Mouse (Mus musculus): ENCODE data around the gene Chic2. TPM values are rescaled to one million over a fixed set of nuclear protein-coding genes. Genes with fewer than 3 reads are reported as not detected.

Gene Chic2
- 24.5 and 37.8 TPM in 2 replicates for polyA plus RNA-seq (2016; fragmentation: Nextera tagmentation; extraction: Ambion mirVana)

DNA sequence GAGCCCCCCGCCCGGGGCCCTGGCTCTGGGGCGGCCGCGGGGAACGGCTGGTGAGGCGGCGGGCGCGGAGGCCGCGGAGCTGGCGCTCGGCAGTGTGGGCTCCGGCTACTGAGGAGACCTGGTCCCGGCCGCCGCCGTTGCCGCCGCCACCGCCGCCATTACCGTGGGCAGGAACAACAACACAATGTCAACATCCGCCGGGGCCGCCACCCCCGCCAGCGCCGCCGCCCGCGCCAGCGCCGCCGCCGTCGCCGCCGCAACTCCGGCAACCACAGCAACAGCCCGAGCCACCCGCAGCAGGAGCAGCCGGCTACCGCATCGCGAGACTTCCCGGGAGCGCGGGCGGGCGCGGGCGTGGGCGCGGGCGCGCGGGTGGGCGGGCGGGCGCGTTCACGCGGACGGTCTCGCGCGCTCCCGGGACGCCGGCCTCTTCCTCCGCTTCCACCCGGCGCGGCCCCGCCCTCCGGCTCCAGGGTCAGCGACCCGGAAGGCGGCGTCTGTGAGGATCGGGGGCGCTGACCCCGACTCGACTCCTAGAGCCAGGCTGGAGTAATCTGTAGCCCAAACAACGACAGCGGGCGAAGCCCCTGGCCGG, at the start of gene Chic2:
TSS of gene Chic2 (minus strand) at position 465 of the 595 bp plus-strand sequence.
- no peaks in the 10 kb centered on the region for H3K9me3 ChIP-seq
- H3K4me1 ChIP-seq = peaks cover 17% of the 10 kb centered on the region
- H3K4me3 ChIP-seq = peak within 1 kb of the TSS; percentile 99
- WGBS = 3% methylated on average over 75 of the region's 90 CpGs
- H3K36me3 ChIP-seq = peaks cover 8% of the 10 kb centered on the region; the same call in 1 of the 2 replicates
- peak; percentile 93 for DNase-seq (ENCODE audit: low spot score)
- no peaks in the 10 kb centered on the region for H3K27me3 ChIP-seq (ENCODE audit: insufficient read depth, poor library complexity, severe bottlenecking)
- peak within 1 kb of the TSS; percentile 98 for H3K27ac ChIP-seq

DNA sequence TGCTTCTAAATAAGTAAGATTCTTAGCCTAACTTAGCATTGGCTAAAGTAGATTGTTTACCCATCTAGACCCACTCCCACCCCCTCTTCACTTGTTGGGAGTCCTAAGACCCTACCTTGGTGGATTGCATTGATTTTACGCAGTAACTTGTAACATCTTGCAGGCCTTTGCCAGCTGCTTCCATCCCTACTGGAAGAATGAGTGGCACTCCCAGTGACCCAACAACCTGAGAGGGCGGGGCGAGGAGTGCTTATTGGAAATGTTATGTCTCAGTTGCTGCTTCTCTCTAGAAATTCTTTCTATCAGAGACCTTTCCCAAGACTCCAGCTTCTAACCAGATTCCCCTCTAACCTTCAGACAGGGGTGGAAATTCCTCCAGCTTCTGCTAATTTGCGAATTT, 41.3 kb upstream of the Chic2 start:
- H3K9me3 ChIP-seq = no peaks in the 10 kb centered on the region
- DNase-seq (ENCODE audit: low spot score) = no peak
- WGBS = 16% methylated on average over 4 of the region's 4 CpGs
- H3K36me3 ChIP-seq = no peaks in the 10 kb centered on the region
- peaks cover 83% of the 10 kb centered on the region for H3K27me3 ChIP-seq (ENCODE audit: insufficient read depth, poor library complexity, severe bottlenecking)
- H3K4me3 ChIP-seq = no peak overlapping the region
- no peak overlapping the region for H3K27ac ChIP-seq
- H3K4me1 ChIP-seq = peaks cover 14% of the 10 kb centered on the region

DNA sequence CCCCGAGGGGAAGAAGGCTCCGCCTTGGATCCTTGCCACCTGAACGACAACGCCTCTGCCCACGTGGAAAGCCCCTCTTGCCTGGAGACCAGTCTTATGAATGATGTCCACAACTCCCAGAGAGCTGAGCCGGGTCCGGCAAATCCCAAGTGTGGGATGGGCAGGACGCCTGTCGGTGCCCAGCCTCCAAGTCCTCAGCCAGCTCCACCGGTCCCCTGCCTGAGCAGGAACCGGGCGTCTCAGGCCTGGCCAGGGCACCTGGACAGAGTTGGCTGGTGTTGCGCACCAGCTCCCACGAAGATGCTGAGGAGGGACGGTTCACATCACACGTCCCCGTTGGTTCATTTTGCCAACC, 40.9 kb upstream of the Chic2 start:
- Histone ChIP-seq H3K9me3 (no peaks in the 10 kb centered on the region), H3K4me3 (no peak overlapping the region), H3K27ac (no peak overlapping the region), H3K36me3 (no peaks in the 10 kb centered on the region), H3K27me3 (ENCODE audit: insufficient read depth, poor library complexity, severe bottlenecking) (peaks cover 87% of the 10 kb centered on the region), H3K4me1 (peaks cover 14% of the 10 kb centered on the region)
- 2% methylated on average over 17 of the region's 17 CpGs for WGBS
- no peak for DNase-seq (ENCODE audit: low spot score)

DNA sequence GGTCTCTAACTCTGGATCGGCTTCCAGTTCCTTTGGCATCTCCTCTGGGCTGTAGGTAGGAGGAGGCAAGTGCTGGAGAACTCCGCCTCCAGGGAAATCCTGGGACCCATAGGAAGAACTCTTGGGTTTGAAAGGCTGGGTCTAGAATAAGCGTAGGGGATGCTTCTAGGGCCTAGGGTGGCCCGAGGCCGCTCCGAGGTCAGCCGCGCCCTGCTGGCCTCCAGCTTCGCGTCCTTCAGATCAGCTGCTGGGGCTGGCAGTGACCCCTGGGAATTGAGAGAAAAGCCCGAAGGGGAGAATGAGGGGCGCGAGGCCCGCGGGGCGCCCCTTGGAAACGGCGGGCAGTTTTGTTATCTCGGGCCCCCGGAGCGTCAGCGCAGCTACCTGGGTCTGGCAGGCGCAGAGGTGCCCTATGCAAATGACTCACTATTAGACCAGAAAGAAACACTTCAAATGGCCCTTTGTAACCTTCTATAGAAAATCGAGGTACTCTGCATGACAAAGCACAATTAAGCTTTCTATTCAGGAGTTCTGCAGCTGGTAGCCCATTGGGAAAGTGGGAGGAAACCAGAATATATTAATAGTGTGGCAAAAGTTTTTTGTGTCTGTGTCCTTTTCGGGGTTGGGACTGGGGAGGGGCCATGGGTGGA, 40.4 kb upstream of the Chic2 start:
- Histone ChIP-seq H3K27ac (no peak overlapping the region), H3K27me3 (ENCODE audit: insufficient read depth, poor library complexity, severe bottlenecking) (peaks cover 92% of the 10 kb centered on the region), H3K9me3 (no peaks in the 10 kb centered on the region), H3K4me1 (peaks cover 14% of the 10 kb centered on the region), H3K4me3 (0 out of 2 replicates have a peak overlapping the region, but pooled peaks have one; percentile 13), H3K36me3 (no peaks in the 10 kb centered on the region)
- WGBS = 0% methylated on average over 25 of the region's 25 CpGs
- no peak for DNase-seq (ENCODE audit: low spot score)

DNA sequence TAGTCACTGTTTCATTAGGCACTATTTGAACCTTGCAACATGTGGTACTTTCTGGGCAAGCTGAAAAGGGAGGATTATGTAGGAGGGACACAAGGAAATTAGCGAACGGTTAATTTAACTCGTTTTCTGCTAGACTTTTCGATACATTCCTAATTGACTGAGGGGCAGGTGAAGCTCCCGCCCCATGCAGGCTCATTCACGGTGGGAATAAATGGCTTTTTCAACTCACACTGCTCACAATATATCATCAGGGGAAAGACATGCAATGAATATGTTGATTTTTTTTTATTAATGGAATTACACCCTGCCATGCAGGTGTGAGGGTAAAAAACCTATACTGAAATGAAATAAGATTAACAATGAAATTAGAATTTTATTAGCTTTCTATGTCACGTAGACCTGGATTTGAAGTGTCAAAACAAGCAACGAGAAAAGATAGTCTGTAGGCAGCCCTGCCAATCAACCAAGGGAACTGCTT, 39.9 kb upstream of the Chic2 start:
- peaks cover 14% of the 10 kb centered on the region for H3K4me1 ChIP-seq
- DNase-seq (ENCODE audit: low spot score) = no peak
- WGBS = 1% methylated on average over 8 of the region's 8 CpGs
- peaks cover 98% of the 10 kb centered on the region for H3K27me3 ChIP-seq (ENCODE audit: insufficient read depth, poor library complexity, severe bottlenecking)
- H3K27ac ChIP-seq = no peak overlapping the region
- H3K4me3 ChIP-seq = 0 out of 2 replicates have a peak overlapping the region, but pooled peaks have one; percentile 31
- H3K9me3 ChIP-seq = no peaks in the 10 kb centered on the region
- no peaks in the 10 kb centered on the region for H3K36me3 ChIP-seq

DNA sequence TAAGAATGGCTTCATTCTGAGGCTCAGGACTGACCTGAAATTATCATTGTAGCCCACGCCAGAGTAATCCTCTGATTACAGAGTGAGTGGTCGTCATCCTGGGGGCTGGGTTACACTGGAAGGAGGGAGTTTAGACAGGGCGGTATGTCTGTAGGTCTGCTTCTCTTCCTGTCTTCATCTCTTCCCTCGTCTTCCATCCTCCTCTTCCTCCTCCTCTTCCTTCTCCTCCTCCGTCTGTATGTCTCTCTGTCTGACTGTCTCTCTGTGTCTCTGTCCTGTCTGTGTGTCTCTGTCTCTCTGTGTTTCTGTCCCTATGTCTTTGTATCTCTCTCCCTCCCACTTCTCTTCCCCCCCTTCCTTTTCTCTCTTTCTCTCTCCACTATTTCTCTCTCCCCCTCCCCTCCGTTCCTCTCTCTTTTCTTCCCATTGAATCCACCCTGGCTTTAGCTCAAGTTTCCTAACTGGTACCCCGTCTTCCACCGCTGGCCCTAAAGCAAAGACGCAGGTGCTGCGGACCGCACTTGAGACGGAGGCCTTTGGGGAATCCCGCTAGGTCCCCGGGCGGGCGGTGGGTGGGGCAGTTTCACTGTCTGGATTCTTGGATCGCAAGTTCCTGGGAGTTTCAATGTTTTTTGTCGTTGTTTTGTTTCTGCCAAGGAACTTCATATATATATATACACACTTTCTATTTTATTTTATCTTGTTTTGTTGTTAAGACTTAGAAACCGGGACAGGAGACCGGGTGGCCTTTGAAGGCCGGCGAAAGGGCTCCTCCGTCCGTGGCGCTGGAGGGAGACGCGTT, 39.2 kb upstream of the Chic2 start:
- under 1% methylated on average over 27 of the region's 27 CpGs for WGBS
- Histone ChIP-seq H3K9me3 (no peaks in the 10 kb centered on the region), H3K4me3 (peak overlapping the region; percentile 31; the same call in 1 of the 2 replicates), H3K27ac (no peak overlapping the region), H3K4me1 (peaks cover 14% of the 10 kb centered on the region), H3K27me3 (ENCODE audit: insufficient read depth, poor library complexity, severe bottlenecking) (peaks cover 99% of the 10 kb centered on the region), H3K36me3 (no peaks in the 10 kb centered on the region)
- DNase-seq (ENCODE audit: low spot score) = no peak

DNA sequence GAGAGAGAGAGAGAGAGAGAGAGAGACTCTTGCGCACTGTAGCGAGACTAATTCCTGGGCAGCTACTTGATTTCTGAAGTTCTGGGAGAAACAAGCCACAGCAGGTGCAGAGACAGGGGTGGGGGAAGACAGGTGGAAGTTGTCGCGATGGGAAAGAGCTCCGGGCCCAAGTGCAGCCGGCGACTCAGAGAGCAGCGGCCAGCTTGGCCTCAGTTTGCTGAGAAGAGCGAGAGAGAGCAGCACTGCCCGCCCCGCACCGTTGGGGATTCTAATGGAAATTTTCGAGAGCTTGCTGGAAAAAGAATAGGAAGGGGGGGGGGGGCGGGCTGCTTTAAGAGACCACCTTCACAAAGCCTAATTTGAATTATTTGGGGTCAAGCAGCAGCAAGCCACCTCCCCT, 38.5 kb upstream of the Chic2 start:
- no peaks in the 10 kb centered on the region for H3K36me3 ChIP-seq
- peaks cover 100% of the 10 kb centered on the region for H3K27me3 ChIP-seq (ENCODE audit: insufficient read depth, poor library complexity, severe bottlenecking)
- no peak for DNase-seq (ENCODE audit: low spot score)
- H3K9me3 ChIP-seq = no peaks in the 10 kb centered on the region
- 3% methylated on average over 14 of the region's 14 CpGs for WGBS
- no peak overlapping the region for H3K27ac ChIP-seq
- H3K4me3 ChIP-seq = no peak overlapping the region
- H3K4me1 ChIP-seq = peaks cover 14% of the 10 kb centered on the region

DNA sequence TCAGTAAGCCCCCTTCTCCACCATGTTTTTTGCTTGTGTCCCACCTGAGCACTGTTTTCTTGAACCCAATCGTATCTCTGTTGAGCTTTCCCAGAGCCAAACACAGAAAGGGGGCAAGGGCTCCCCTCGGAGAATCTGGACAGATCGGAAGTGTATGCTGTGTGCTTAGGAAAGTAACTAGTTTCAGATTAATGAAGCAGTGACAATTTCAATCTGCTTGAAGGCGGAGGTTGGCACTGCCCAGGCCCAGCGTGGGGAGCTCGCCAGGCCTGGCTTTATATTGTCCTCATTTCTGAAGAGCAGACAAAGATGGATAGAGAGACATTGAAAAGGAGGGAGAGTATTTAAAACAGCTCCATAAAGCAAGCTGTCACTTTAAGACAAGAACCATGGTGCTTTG, 37.9 kb upstream of the Chic2 start:
- Histone ChIP-seq H3K9me3 (no peaks in the 10 kb centered on the region), H3K4me3 (no peak overlapping the region), H3K27me3 (ENCODE audit: insufficient read depth, poor library complexity, severe bottlenecking) (peaks cover 100% of the 10 kb centered on the region), H3K4me1 (peaks cover 14% of the 10 kb centered on the region), H3K36me3 (no peaks in the 10 kb centered on the region), H3K27ac (no peak overlapping the region)
- 11% methylated on average over 6 of the region's 6 CpGs for WGBS
- DNase-seq (ENCODE audit: low spot score) = no peak

DNA sequence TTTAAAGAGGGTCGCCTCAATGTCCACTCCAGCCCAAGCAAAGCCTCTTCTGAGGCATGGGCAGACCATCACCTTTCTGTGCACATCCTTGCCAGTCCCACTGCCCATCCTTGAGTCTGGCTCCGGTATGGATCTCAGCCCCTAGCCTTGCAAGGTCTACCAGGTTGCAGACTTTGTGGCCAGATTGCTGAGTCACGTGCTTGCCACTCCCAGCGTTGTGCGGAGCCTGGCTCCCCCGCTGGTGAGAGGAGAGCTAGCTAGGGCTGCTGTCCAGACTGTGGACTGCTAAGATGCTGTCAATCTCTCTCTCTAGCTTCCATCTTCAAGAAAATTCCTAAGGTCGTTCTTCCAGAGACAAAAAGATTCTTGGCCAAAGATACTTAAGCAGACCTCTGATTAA, 35.0 kb upstream of the Chic2 start:
- no peak for DNase-seq (ENCODE audit: low spot score)
- H3K27me3 ChIP-seq (ENCODE audit: insufficient read depth, poor library complexity, severe bottlenecking) = peaks cover 100% of the 10 kb centered on the region
- H3K9me3 ChIP-seq = no peaks in the 10 kb centered on the region
- no peaks in the 10 kb centered on the region for H3K36me3 ChIP-seq
- under 1% methylated on average over 7 of the region's 7 CpGs for WGBS
- peaks cover 21% of the 10 kb centered on the region for H3K4me1 ChIP-seq
- H3K4me3 ChIP-seq = no peak overlapping the region
- H3K27ac ChIP-seq = no peak overlapping the region

DNA sequence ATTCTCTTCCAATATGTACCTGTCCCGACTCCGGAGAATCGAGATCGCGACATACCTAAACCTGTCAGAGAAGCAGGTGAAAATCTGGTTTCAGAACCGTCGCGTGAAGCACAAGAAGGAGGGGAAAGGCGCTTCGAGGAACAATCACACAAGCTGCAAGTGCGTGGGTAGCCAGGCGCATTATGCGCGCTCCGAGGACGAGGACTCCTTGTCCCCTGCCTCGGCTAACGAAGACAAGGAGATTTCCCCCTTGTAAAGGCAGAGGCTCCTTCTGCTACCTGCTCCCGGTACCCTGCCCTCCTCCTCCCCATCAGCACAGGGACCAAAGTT, 32.4 kb upstream of the Chic2 start:
- no peak for DNase-seq (ENCODE audit: low spot score)
- no peaks in the 10 kb centered on the region for H3K9me3 ChIP-seq

DNA sequence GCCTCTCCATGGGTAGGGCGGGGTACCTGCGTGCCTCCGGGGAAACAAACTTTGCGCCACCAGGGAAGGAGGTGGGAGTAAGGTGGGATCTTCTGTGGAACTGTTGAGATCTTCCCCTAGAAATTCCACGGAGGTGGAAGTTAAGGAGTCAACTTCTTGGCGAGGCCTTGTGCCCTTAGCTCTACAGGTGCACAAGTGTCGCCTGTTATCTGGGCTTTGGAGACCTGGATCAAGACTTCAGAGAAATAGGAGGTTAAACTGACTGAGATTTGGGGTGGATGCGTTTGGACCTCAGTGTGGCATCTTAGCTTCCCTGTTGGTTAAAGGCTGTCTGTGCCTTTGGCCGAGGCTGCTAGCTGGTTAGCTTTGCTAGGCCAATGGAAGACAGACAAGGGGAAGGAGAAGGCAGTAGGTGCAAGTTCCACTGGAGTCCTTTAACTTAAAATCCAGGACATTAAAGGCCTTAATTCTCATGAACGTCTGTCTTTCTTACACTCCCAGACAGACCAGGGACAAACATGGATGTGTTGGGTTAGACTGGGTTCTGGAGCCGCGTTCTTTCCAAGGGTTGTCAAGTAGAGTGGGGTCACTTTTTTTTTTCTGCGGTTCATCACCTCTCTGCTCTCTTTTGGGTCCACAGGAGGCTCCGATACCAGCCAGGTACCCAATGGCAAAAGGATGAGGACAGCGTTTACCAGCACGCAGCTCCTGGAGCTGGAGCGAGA, 31.9 kb upstream of the Chic2 start:
- no peaks in the 10 kb centered on the region for H3K9me3 ChIP-seq
- no peaks in the 10 kb centered on the region for H3K36me3 ChIP-seq
- no peak for DNase-seq (ENCODE audit: low spot score)
- H3K27me3 ChIP-seq (ENCODE audit: insufficient read depth, poor library complexity, severe bottlenecking) = peaks cover 100% of the 10 kb centered on the region
- WGBS = under 1% methylated on average over 17 of the region's 17 CpGs
- peaks cover 14% of the 10 kb centered on the region for H3K4me1 ChIP-seq
- peak overlapping the region; percentile 43 for H3K4me3 ChIP-seq
- H3K27ac ChIP-seq = no peak overlapping the region

More for the DNA sequence above, 32.4 kb upstream of the Chic2 start:
- H3K27me3 ChIP-seq (ENCODE audit: insufficient read depth, poor library complexity, severe bottlenecking) = peaks cover 100% of the 10 kb centered on the region
- H3K27ac ChIP-seq = no peak overlapping the region
- 1% methylated on average over 19 of the region's 19 CpGs for WGBS
- peaks cover 14% of the 10 kb centered on the region for H3K4me1 ChIP-seq
- H3K4me3 ChIP-seq = no peak overlapping the region
- H3K36me3 ChIP-seq = no peaks in the 10 kb centered on the region

DNA sequence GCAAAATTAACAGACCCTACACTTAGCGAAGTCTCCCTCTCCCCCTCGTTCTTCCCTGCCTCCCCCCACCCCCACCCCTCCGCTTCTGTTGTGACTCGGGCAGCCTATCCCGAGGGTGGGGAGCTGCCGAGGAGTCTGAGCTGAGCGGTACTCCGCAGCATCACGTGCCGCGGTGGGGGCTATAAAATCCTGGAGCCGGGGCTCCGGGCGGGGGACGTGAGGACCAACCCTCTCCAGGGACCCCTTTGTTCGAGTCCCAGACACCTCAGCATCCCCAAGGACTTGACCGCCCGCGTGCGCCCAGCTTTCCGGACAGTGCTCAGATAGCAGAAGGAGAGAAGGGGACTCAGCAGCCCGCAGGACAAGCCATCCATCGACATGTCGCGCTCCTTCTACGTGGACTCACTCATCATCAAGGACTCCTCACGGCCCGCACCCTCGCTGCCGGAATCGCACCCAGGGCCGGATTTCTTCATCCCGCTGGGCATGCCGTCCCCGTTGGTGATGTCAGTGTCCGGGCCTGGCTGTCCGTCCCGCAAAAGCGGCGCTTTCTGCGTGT, 30.9 kb upstream of the Chic2 start, which contains the start of gene Gsx2:
TSS of gene Gsx2 (plus strand) at position 219 of the 559 bp plus-strand sequence.
- Histone ChIP-seq H3K4me3 (peak within 1 kb of the TSS; percentile 43), H3K36me3 (no peaks in the 10 kb centered on the region), H3K9me3 (no peaks in the 10 kb centered on the region), H3K27me3 (ENCODE audit: insufficient read depth, poor library complexity, severe bottlenecking) (peaks cover 98% of the 10 kb centered on the region), H3K4me1 (peaks cover 21% of the 10 kb centered on the region), H3K27ac (no peak within 1 kb of the TSS)
- no peak for DNase-seq (ENCODE audit: low spot score)
- under 1% methylated on average over 41 of the region's 41 CpGs for WGBS
